In genomic region chr4:124973296-124973695, GRCm38 (mm10) we compare ENCODE assay signal across 20 mouse cellular contexts. TPM values are rescaled to one million over a fixed set of nuclear protein-coding genes. Genes with fewer than 3 reads are reported as not detected.
DNase-seq lines count a peak whose midpoint lies in the region; ATAC-seq and TF ChIP-seq lines count a peak whose summit lies in the region.
"Had no signal": no experiment of that assay in that cellular context is flagged by ENCODE, and none has a peak within 500 bp of the region (broad histone marks: within the 10 kb centered on the region; RNA-seq: fewer than 3 reads in every experiment).

No protein-coding gene starts in this region.

- no peaks in the 10 kb centered on the region for H3K9me3 ChIP-seq in midbrain, embryonic 10.5 days (replicated peaks)
- H3K9me3 ChIP-seq in midbrain, embryonic 16.5 days (replicated peaks; ENCODE audit: control insufficient read depth, low read length, poor library complexity, severe bottlenecking) = no peaks in the 10 kb centered on the region
- no peaks in the 10 kb centered on the region for H3K9me3 ChIP-seq in MEL (replicated peaks; ENCODE audit: insufficient read depth, low read length)
- no peaks in the 10 kb centered on the region for H3K9me3 ChIP-seq in embryonic facial prominence, embryonic 10.5 days
- H3K9me3 ChIP-seq: embryonic facial prominence, embryonic 12.5 days; intestine, embryonic 15.5 days; kidney, embryonic 15.5 days; liver, embryonic 13.5 days; neural tube, embryonic 12.5 days had no signal

- H3K36me3 ChIP-seq in midbrain, embryonic 10.5 days = no peaks in the 10 kb centered on the region
- no peaks in the 10 kb centered on the region for H3K36me3 ChIP-seq in midbrain, embryonic 16.5 days (ENCODE audit: control insufficient read depth, insufficient read depth, low read length)
- H3K36me3 ChIP-seq in MEL (ENCODE audit: control insufficient read depth in 1 of 2, insufficient read depth in 2 of 2, low read length in 2 of 2) = no peaks in the 10 kb centered on the region
- no peaks in the 10 kb centered on the region for H3K36me3 ChIP-seq in embryonic facial prominence, embryonic 10.5 days (replicated peaks)
- H3K36me3 ChIP-seq: embryonic facial prominence, embryonic 12.5 days; intestine, embryonic 15.5 days; kidney, embryonic 15.5 days; liver, embryonic 13.5 days; neural tube, embryonic 12.5 days had no signal

- no peak for TF ChIP-seq CTCF in MEL (IDR thresholded peaks at IDR 0.05 in 2 of 3, conservative IDR thresholded peaks at IDR 0.05 in 1 of 3; ENCODE audit: control insufficient read depth in 1 of 3, insufficient read depth in 1 of 3, low read depth in 2 of 3, low read length in 3 of 3, poor library complexity in 1 of 3, severe bottlenecking in 1 of 3)

- no peak for TF ChIP-seq EP300 in MEL (IDR thresholded peaks at IDR 0.05; ENCODE audit: low read depth in 1 of 2, low read length in 2 of 2)

- no peak overlapping the region for H3K9ac ChIP-seq in midbrain, embryonic 16.5 days (ENCODE audit: low read depth, low read length)
- H3K9ac ChIP-seq in MEL (ENCODE audit: control insufficient read depth, low read depth, low read length, poor library complexity, severe bottlenecking) = no peak overlapping the region
- H3K9ac ChIP-seq: embryonic facial prominence, embryonic 12.5 days; intestine, embryonic 15.5 days; kidney, embryonic 15.5 days; liver, embryonic 13.5 days; neural tube, embryonic 12.5 days had no signal

- DNase-seq in midbrain, embryonic 10.5 days (ENCODE audit: low spot score) = no peak
- peak; percentile 50 for DNase-seq in 416B (ENCODE audit: low read depth)
- DNase-seq in MEL (ENCODE audit: low read depth, low spot score) = peak; percentile 40
- peak; percentile 37 for DNase-seq in embryonic facial prominence, embryonic 10.5 days (ENCODE audit: low spot score)
- no peak for DNase-seq in thymus, postnatal 25 days
- DNase-seq in gastrocnemius, postnatal 4 days (ENCODE audit: low spot score in 2 of 2) = no peak
- DNase-seq in kidney, adult 9 months = no peak
- DNase-seq: adrenal gland, postnatal 10 days; cerebellum, adult 11-12 months; cerebellum, postnatal 25 days; gastrocnemius, postnatal 10 days; liver, embryonic 13.5 days; thymus, adult 2 months had no signal

- no peak overlapping the region for H3K4me3 ChIP-seq in midbrain, embryonic 10.5 days
- H3K4me3 ChIP-seq in midbrain, embryonic 16.5 days (ENCODE audit: low read depth, low read length) = no peak overlapping the region
- H3K4me3 ChIP-seq in MEL (ENCODE audit: control insufficient read depth in 1 of 2, insufficient read depth in 1 of 2, low read depth in 2 of 2, low read length in 2 of 2) = no peak overlapping the region
- no peak overlapping the region for H3K4me3 ChIP-seq in embryonic facial prominence, embryonic 10.5 days
- H3K4me3 ChIP-seq: embryonic facial prominence, embryonic 12.5 days; intestine, embryonic 15.5 days; kidney, embryonic 15.5 days; left cerebral cortex, adult 2 months; liver, embryonic 13.5 days; neural tube, embryonic 12.5 days had no signal

- H3K27me3 ChIP-seq in midbrain, embryonic 10.5 days (ENCODE audit: low read depth, poor library complexity, severe bottlenecking) = no peaks in the 10 kb centered on the region; the same call in 1 of the 2 replicates
- H3K27me3 ChIP-seq in midbrain, embryonic 16.5 days (ENCODE audit: control insufficient read depth, insufficient read depth, low read depth, low read length) = no peaks in the 10 kb centered on the region
- H3K27me3 ChIP-seq in MEL (ENCODE audit: control insufficient read depth in 1 of 2, insufficient read depth in 2 of 2, low read length in 2 of 2) = no peaks in the 10 kb centered on the region
- peaks cover 50% of the 10 kb centered on the region for H3K27me3 ChIP-seq in embryonic facial prominence, embryonic 10.5 days (replicated peaks; ENCODE audit: low read depth, poor library complexity, severe bottlenecking)
- H3K27me3 ChIP-seq: intestine, embryonic 15.5 days; liver, embryonic 13.5 days; neural tube, embryonic 12.5 days had no signal

- ATAC-seq in midbrain, embryonic 16.5 days = no peak
- ATAC-seq: intestine, embryonic 15.5 days had no signal

- no peaks in the 10 kb centered on the region for H3K79me2 ChIP-seq in MEL (ENCODE audit: control insufficient read depth, insufficient read depth, low read length, poor library complexity)

- peak overlapping the region; percentile 23; the same call in 1 of the 2 replicates for H3K27ac ChIP-seq in midbrain, embryonic 10.5 days (replicated peaks)
- H3K27ac ChIP-seq in midbrain, embryonic 16.5 days (ENCODE audit: low read length) = no peak overlapping the region
- H3K27ac ChIP-seq in MEL (ENCODE audit: control insufficient read depth, low read depth, low read length) = no peak overlapping the region
- H3K27ac ChIP-seq in embryonic facial prominence, embryonic 10.5 days (replicated peaks) = peak overlapping the region; percentile 77
- H3K27ac ChIP-seq: intestine, embryonic 15.5 days; kidney, embryonic 15.5 days; left cerebral cortex, adult 2 months; liver, embryonic 13.5 days; neural tube, embryonic 12.5 days had no signal

- H3K4me1 ChIP-seq in midbrain, embryonic 10.5 days = peaks cover 49% of the 10 kb centered on the region
- peaks cover 11% of the 10 kb centered on the region for H3K4me1 ChIP-seq in midbrain, embryonic 16.5 days (ENCODE audit: control insufficient read depth, insufficient read depth, low read length)
- no peaks in the 10 kb centered on the region for H3K4me1 ChIP-seq in MEL (ENCODE audit: control insufficient read depth in 1 of 2, insufficient read depth in 2 of 2, low read length in 2 of 2)
- peaks cover 76% of the 10 kb centered on the region for H3K4me1 ChIP-seq in embryonic facial prominence, embryonic 10.5 days
- H3K4me1 ChIP-seq: kidney, embryonic 15.5 days; liver, embryonic 13.5 days had no signal

- TF ChIP-seq RAD21 in MEL (IDR thresholded peaks at IDR 0.05; ENCODE audit: low read depth, low read length) = no peak

- H3K4me2 ChIP-seq in midbrain, embryonic 16.5 days (ENCODE audit: low read length) = no peak overlapping the region
- H3K4me2 ChIP-seq: intestine, embryonic 15.5 days; kidney, embryonic 15.5 days; liver, embryonic 13.5 days; neural tube, embryonic 12.5 days had no signal

- no peak for TF ChIP-seq POLR2A in MEL (IDR thresholded peaks at IDR 0.05; ENCODE audit: control insufficient read depth in 1 of 2, insufficient read depth in 1 of 2, low read depth in 1 of 2, low read length in 2 of 2, poor library complexity in 1 of 2)

- WGBS in midbrain, embryonic 10.5 days = 84% methylated on average over 2 of the region's 2 CpGs
- WGBS in midbrain, embryonic 16.5 days = 85% methylated on average over 2 of the region's 2 CpGs
- WGBS in embryonic facial prominence, embryonic 10.5 days = 78% methylated on average over 2 of the region's 2 CpGs

TF ChIP-seq in MEL, 35 proteins besides CTCF, POLR2A, EP300 and RAD21 (continues in another document):
- TF ChIP-seq MAZ (IDR thresholded peaks at IDR 0.05; ENCODE audit: low read depth, low read length) (no peak), CHD1 (IDR thresholded peaks at IDR 0.05; ENCODE audit: low read depth, low read length) (no peak), ZC3H11A (IDR thresholded peaks at IDR 0.05; ENCODE audit: low read depth, low read length) (no peak), GABPA (IDR thresholded peaks at IDR 0.05; ENCODE audit: low read depth, low read length) (no peak), MAX (IDR thresholded peaks at IDR 0.05; ENCODE audit: low read length) (no peak), UBTF (IDR thresholded peaks at IDR 0.05; ENCODE audit: borderline replicate concordance, insufficient read depth, low read depth, low read length) (no peak), E2F4 (IDR thresholded peaks at IDR 0.05; ENCODE audit: borderline replicate concordance, low read depth, low read length) (no peak), USF2 (IDR thresholded peaks at IDR 0.05; ENCODE audit: borderline replicate concordance in 1 of 2, insufficient read depth in 1 of 2, low read depth in 1 of 2, low read length in 2 of 2) (no peak)

RNA-seq across cellular contexts. Expression of gene Rspo1, which starts 12.9 kb away (rescaled TPM):
- polyA plus RNA-seq in midbrain, embryonic 10.5 days (2016; fragmentation: Nextera tagmentation; extraction: Ambion mirVana) = 11.0 and 16.4 TPM in 2 replicates
- polyA plus RNA-seq in midbrain, embryonic 16.5 days (2015; fragmentation: Nextera tagmentation; extraction: Ambion mirVana) = 1.7 and 2.2 TPM in 2 replicates
- total RNA-seq in MEL (2012; rRNA removed) = not detected in 2 replicates
- not detected for polyA plus RNA-seq in MEL (2012; ENCODE audit: insufficient read depth in 1 of 2, insufficient read length in 2 of 2, low read depth in 1 of 2, low replicate concordance in 2 of 2, missing spikeins in 1 of 2)
- 8.2 TPM in 2 replicates for polyA plus RNA-seq in embryonic facial prominence, embryonic 10.5 days (2016; fragmentation: Nextera tagmentation; extraction: Ambion mirVana)
- total RNA-seq in gastrocnemius, postnatal 4 days (2021) = 1 to 10 TPM in 1 of 2 experiments, under 1 TPM in 1; 0.54 to 1.1 TPM
- total RNA-seq: monocyte, adult 5-6 weeks had no signal

RNA-seq across cellular contexts. Expression of gene Cdca8, which starts 34.2 kb away (rescaled TPM):
- polyA plus RNA-seq in midbrain, embryonic 10.5 days (2016; fragmentation: Nextera tagmentation; extraction: Ambion mirVana) = 271 and 298 TPM in 2 replicates
- polyA plus RNA-seq in midbrain, embryonic 16.5 days (2015; fragmentation: Nextera tagmentation; extraction: Ambion mirVana) = 19.7 and 26.1 TPM in 2 replicates
- 108 and 112 TPM in 2 replicates for total RNA-seq in MEL (2012; rRNA removed)
- 100 to 1,000 TPM in 1 of 2 experiments, not detected in 1; 202 TPM for polyA plus RNA-seq in MEL (2012; ENCODE audit: insufficient read depth in 1 of 2, insufficient read length in 2 of 2, low read depth in 1 of 2, low replicate concordance in 2 of 2, missing spikeins in 1 of 2)
- polyA plus RNA-seq in embryonic facial prominence, embryonic 10.5 days (2016; fragmentation: Nextera tagmentation; extraction: Ambion mirVana) = 230 and 239 TPM in 2 replicates
- total RNA-seq in gastrocnemius, postnatal 4 days (2021) = 10 to 100 TPM; 16.7 to 20.1 TPM

RNA-seq across cellular contexts. Expression of gene 9930104L06Rik, which starts 36.4 kb away (rescaled TPM):
- 17.4 and 18.9 TPM in 2 replicates for polyA plus RNA-seq in midbrain, embryonic 10.5 days (2016; fragmentation: Nextera tagmentation; extraction: Ambion mirVana)
- 16.1 and 17.0 TPM in 2 replicates for polyA plus RNA-seq in midbrain, embryonic 16.5 days (2015; fragmentation: Nextera tagmentation; extraction: Ambion mirVana)
- total RNA-seq in MEL (2012; rRNA removed) = 12.2 and 17.3 TPM in 2 replicates
- 10 to 100 TPM in 1 of 2 experiments, not detected in 1; 15.5 TPM for polyA plus RNA-seq in MEL (2012; ENCODE audit: insufficient read depth in 1 of 2, insufficient read length in 2 of 2, low read depth in 1 of 2, low replicate concordance in 2 of 2, missing spikeins in 1 of 2)
- 17.6 and 18.0 TPM in 2 replicates for polyA plus RNA-seq in embryonic facial prominence, embryonic 10.5 days (2016; fragmentation: Nextera tagmentation; extraction: Ambion mirVana)
- 1 to 10 TPM; 9.6 to 9.8 TPM for total RNA-seq in gastrocnemius, postnatal 4 days (2021)

RNA-seq across cellular contexts. Expression of gene Gnl2, which starts 43.1 kb away (rescaled TPM):
- 92.1 TPM in 2 replicates for polyA plus RNA-seq in midbrain, embryonic 10.5 days (2016; fragmentation: Nextera tagmentation; extraction: Ambion mirVana)
- polyA plus RNA-seq in midbrain, embryonic 16.5 days (2015; fragmentation: Nextera tagmentation; extraction: Ambion mirVana) = 95.9 and 104 TPM in 2 replicates
- 80.3 and 83.9 TPM in 2 replicates for total RNA-seq in MEL (2012; rRNA removed)
- 100 to 1,000 TPM; 110 to 226 TPM for polyA plus RNA-seq in MEL (2012; ENCODE audit: insufficient read depth in 1 of 2, insufficient read length in 2 of 2, low read depth in 1 of 2, low replicate concordance in 2 of 2, missing spikeins in 1 of 2)
- polyA plus RNA-seq in embryonic facial prominence, embryonic 10.5 days (2016; fragmentation: Nextera tagmentation; extraction: Ambion mirVana) = 93.7 and 101 TPM in 2 replicates
- 10 to 100 TPM; 45.4 to 58.1 TPM for total RNA-seq in gastrocnemius, postnatal 4 days (2021)

Comparison
In these comparisons a context has a peak if more than half of its experiments do, and no peak if none do; other contexts are left out.
1. H3K27ac ChIP-seq: peak in midbrain, embryonic 10.5 days (single experiment) and embryonic facial prominence, embryonic 10.5 days (single experiment); none in midbrain, embryonic 16.5 days (single experiment) and MEL (single experiment).
2. DNase-seq: peak in 416B (single experiment), MEL (single experiment) and embryonic facial prominence, embryonic 10.5 days (single experiment); none in midbrain, embryonic 10.5 days (single experiment), thymus, postnatal 25 days (single experiment), gastrocnemius, postnatal 4 days (0 of 2) and kidney, adult 9 months (single experiment).